24 mouse cellular contexts compared by ENCODE assay signal in the genomic region with DNA sequence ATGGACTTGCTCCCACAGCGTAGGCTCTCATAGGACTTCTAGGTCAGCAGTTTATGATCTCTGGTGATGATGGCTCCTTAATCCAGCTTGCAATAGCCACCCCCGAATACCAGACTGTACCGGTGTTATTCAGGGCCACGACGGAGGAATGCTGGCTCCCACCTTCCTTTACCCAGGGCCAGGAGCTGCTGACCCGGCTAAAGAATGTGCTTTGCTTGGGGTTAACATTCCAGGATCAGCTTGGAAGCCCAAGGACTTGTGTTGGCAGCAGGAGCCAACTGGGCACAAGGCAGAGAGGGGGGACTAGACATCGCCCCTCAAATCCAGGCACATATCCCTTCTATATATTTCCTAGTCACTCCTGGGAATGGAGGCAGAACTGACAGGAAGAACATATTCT. TPM values are rescaled to one million over a fixed set of nuclear protein-coding genes. Genes with fewer than 3 reads are reported as not detected.
DNase-seq lines count a peak whose midpoint lies in the region; ATAC-seq and TF ChIP-seq lines count a peak whose summit lies in the region.
"Had no signal": no experiment of that assay in that cellular context is flagged by ENCODE, and none has a peak within 500 bp of the region (broad histone marks: within the 10 kb centered on the region; RNA-seq: fewer than 3 reads in every experiment).

No protein-coding gene starts in this region.

- WGBS in heart, embryonic 13.5 days: 42% methylated on average over 7 of the region's 7 CpGs
- WGBS in heart, embryonic 11.5 days (ENCODE audit: insufficient replicate concordance): 41% methylated on average over 7 of the region's 7 CpGs
- WGBS in liver, postnatal 0 days (ENCODE audit: insufficient replicate concordance): 70% methylated on average over 7 of the region's 7 CpGs
- WGBS in liver, embryonic 12.5 days (ENCODE audit: insufficient replicate concordance): 66% methylated on average over 7 of the region's 7 CpGs
- 46% methylated on average over 7 of the region's 7 CpGs for WGBS in kidney, postnatal 0 days

- no peaks in the 10 kb centered on the region for H3K36me3 ChIP-seq in heart, embryonic 13.5 days
- H3K36me3 ChIP-seq in heart, embryonic 11.5 days (ENCODE audit: control insufficient read depth, insufficient read depth, low read length): no peaks in the 10 kb centered on the region
- no peaks in the 10 kb centered on the region for H3K36me3 ChIP-seq in liver, postnatal 0 days (replicated peaks; ENCODE audit: insufficient read depth, low read length)
- H3K36me3 ChIP-seq in liver, embryonic 12.5 days: no peaks in the 10 kb centered on the region
- no peaks in the 10 kb centered on the region for H3K36me3 ChIP-seq in kidney, postnatal 0 days (ENCODE audit: insufficient read depth, low read length)
- H3K36me3 ChIP-seq: forebrain, embryonic 10.5 days; intestine, embryonic 15.5 days; limb, embryonic 12.5 days; midbrain, embryonic 12.5 days had no signal

- no peak for ATAC-seq in heart, embryonic 13.5 days (ENCODE audit: extremely low read depth, insufficient number of reproducible peaks, low FRiP score, low TSS enrichment)
- no peak for ATAC-seq in heart, embryonic 11.5 days (replicated peaks; ENCODE audit: insufficient number of reproducible peaks, low FRiP score, low TSS enrichment)
- no peak for ATAC-seq in liver, postnatal 0 days
- no peak for ATAC-seq in liver, embryonic 12.5 days
- ATAC-seq in kidney, postnatal 0 days (replicated peaks; ENCODE audit: low FRiP score, low read depth): peak; percentile 43; the same call in 1 of the 2 replicates
- ATAC-seq: forebrain, postnatal 0 days; hindbrain, embryonic 16.5 days; intestine, embryonic 15.5 days had no signal

- no peaks in the 10 kb centered on the region for H3K9me3 ChIP-seq in heart, embryonic 13.5 days
- H3K9me3 ChIP-seq in heart, embryonic 11.5 days (replicated peaks; ENCODE audit: control insufficient read depth, low read length): no peaks in the 10 kb centered on the region
- no peaks in the 10 kb centered on the region for H3K9me3 ChIP-seq in liver, postnatal 0 days (ENCODE audit: low read length)
- no peaks in the 10 kb centered on the region for H3K9me3 ChIP-seq in liver, embryonic 12.5 days (replicated peaks)
- H3K9me3 ChIP-seq in kidney, postnatal 0 days (replicated peaks; ENCODE audit: low read length): no peaks in the 10 kb centered on the region
- H3K9me3 ChIP-seq: forebrain, embryonic 10.5 days; intestine, embryonic 15.5 days; limb, embryonic 12.5 days; midbrain, embryonic 12.5 days had no signal

- H3K4me3 ChIP-seq in heart, embryonic 13.5 days: no peak overlapping the region
- no peak overlapping the region for H3K4me3 ChIP-seq in heart, embryonic 11.5 days (ENCODE audit: low read depth, low read length)
- H3K4me3 ChIP-seq in liver, postnatal 0 days (ENCODE audit: low read depth, low read length): no peak overlapping the region
- no peak overlapping the region for H3K4me3 ChIP-seq in liver, embryonic 12.5 days
- no peak overlapping the region for H3K4me3 ChIP-seq in kidney, postnatal 0 days (replicated peaks; ENCODE audit: low read depth, low read length)
- H3K4me3 ChIP-seq: forebrain, embryonic 10.5 days; intestine, embryonic 15.5 days; layer of hippocampus, adult 2 months; limb, embryonic 12.5 days; midbrain, embryonic 12.5 days had no signal

- DNase-seq in liver, postnatal 0 days: no peak
- DNase-seq in kidney, postnatal 0 days (ENCODE audit: low spot score): peak; percentile 33
- no peak for DNase-seq in adrenal gland, postnatal 10 days
- DNase-seq in layer of hippocampus, adult 9-11 months: no peak
- DNase-seq: cerebellum, adult 11-12 months; cerebellum, postnatal 14 days; forebrain, postnatal 0 days; gastrocnemius, postnatal 25 days; lung, adult 2 months; lung, postnatal 14 days had no signal

- TF ChIP-seq EP300 in liver, postnatal 0 days (IDR thresholded peaks at IDR 0.05; ENCODE audit: low read depth): no peak

- peak overlapping the region; percentile 75; the same call in 1 of the 2 replicates for H3K27ac ChIP-seq in heart, embryonic 13.5 days (replicated peaks)
- H3K27ac ChIP-seq in heart, embryonic 11.5 days (ENCODE audit: low read depth, low read length): no peak overlapping the region; the same call in 1 of the 2 replicates
- 0 out of 2 replicates have a peak overlapping the region, but pooled peaks have one; percentile 7 for H3K27ac ChIP-seq in liver, postnatal 0 days (ENCODE audit: low read depth)
- no peak overlapping the region for H3K27ac ChIP-seq in liver, embryonic 12.5 days
- H3K27ac ChIP-seq in kidney, postnatal 0 days: peak overlapping the region; percentile 21; the same call in 1 of the 2 replicates
- H3K27ac ChIP-seq: forebrain, embryonic 10.5 days; intestine, embryonic 15.5 days; layer of hippocampus, adult 2 months; limb, embryonic 12.5 days; midbrain, embryonic 12.5 days; stomach, postnatal 0 days had no signal

- peak overlapping the region; percentile 32 for H3K4me2 ChIP-seq in heart, embryonic 13.5 days
- H3K4me2 ChIP-seq in heart, embryonic 11.5 days: no peak overlapping the region
- H3K4me2 ChIP-seq in liver, postnatal 0 days (ENCODE audit: low read depth, low read length): no peak overlapping the region
- no peak overlapping the region for H3K4me2 ChIP-seq in liver, embryonic 12.5 days
- H3K4me2 ChIP-seq in kidney, postnatal 0 days (ENCODE audit: low read length): no peak overlapping the region
- H3K4me2 ChIP-seq: intestine, embryonic 15.5 days; limb, embryonic 12.5 days; liver, embryonic 11.5 days; midbrain, embryonic 12.5 days had no signal

- peaks cover 54% of the 10 kb centered on the region for H3K27me3 ChIP-seq in heart, embryonic 13.5 days (replicated peaks)
- H3K27me3 ChIP-seq in heart, embryonic 11.5 days (ENCODE audit: control insufficient read depth, insufficient read depth, low read length): peaks cover 8% of the 10 kb centered on the region; the same call in 1 of the 2 replicates
- H3K27me3 ChIP-seq in liver, postnatal 0 days (ENCODE audit: insufficient read depth, low read length): peaks cover 3% of the 10 kb centered on the region; the same call in 1 of the 2 replicates
- peaks cover 58% of the 10 kb centered on the region for H3K27me3 ChIP-seq in liver, embryonic 12.5 days (replicated peaks)
- no peaks in the 10 kb centered on the region for H3K27me3 ChIP-seq in kidney, postnatal 0 days (ENCODE audit: insufficient read depth, low read length)

- H3K4me1 ChIP-seq in heart, embryonic 13.5 days: peaks cover 33% of the 10 kb centered on the region
- peaks cover 22% of the 10 kb centered on the region for H3K4me1 ChIP-seq in heart, embryonic 11.5 days (ENCODE audit: control insufficient read depth, insufficient read depth, low read length)
- H3K4me1 ChIP-seq in liver, postnatal 0 days (ENCODE audit: insufficient read depth): peaks cover 15% of the 10 kb centered on the region
- H3K4me1 ChIP-seq in liver, embryonic 12.5 days: peaks cover 7% of the 10 kb centered on the region
- H3K4me1 ChIP-seq in kidney, postnatal 0 days (replicated peaks; ENCODE audit: insufficient read depth, low read length): peaks cover 15% of the 10 kb centered on the region

- no peak for TF ChIP-seq CTCF in liver, postnatal 0 days (IDR thresholded peaks at IDR 0.05; ENCODE audit: low read depth)
- no peak for TF ChIP-seq CTCF in kidney, postnatal 0 days (IDR thresholded peaks at IDR 0.05; ENCODE audit: low read depth)

- H3K9ac ChIP-seq in heart, embryonic 13.5 days: no peak overlapping the region
- no peak overlapping the region for H3K9ac ChIP-seq in heart, embryonic 11.5 days (ENCODE audit: low read depth, low read length)
- H3K9ac ChIP-seq in liver, postnatal 0 days (replicated peaks): no peak overlapping the region
- H3K9ac ChIP-seq in liver, embryonic 12.5 days: no peak overlapping the region
- H3K9ac ChIP-seq in kidney, postnatal 0 days (ENCODE audit: low read depth, low read length): no peak overlapping the region
- H3K9ac ChIP-seq: forebrain, postnatal 0 days; intestine, embryonic 15.5 days; limb, embryonic 12.5 days; midbrain, embryonic 12.5 days had no signal

RNA-seq across cellular contexts. Expression of a gene that starts 5.2 kb away (rescaled TPM):
- 2.0 and 2.2 TPM in 2 replicates for polyA plus RNA-seq in heart, embryonic 13.5 days (2015; fragmentation: Nextera tagmentation; extraction: Ambion mirVana)
- polyA plus RNA-seq in heart, embryonic 11.5 days (2014; fragmentation: Nextera tagmentation; extraction: Ambion mirVana): 2.6 and 3.6 TPM in 2 replicates
- polyA plus RNA-seq in liver, postnatal 0 days (2015; fragmentation: Nextera tagmentation; extraction: Ambion mirVana): 6.0 and 6.8 TPM in 2 replicates
- polyA plus RNA-seq in liver, embryonic 12.5 days (2016; fragmentation: Nextera tagmentation; extraction: Ambion mirVana): 1.3 and 1.7 TPM in 2 replicates
- 8.7 and 9.6 TPM in 2 replicates for polyA plus RNA-seq in kidney, postnatal 0 days (2015; fragmentation: Nextera tagmentation; extraction: Ambion mirVana)
- total RNA-seq in adrenal gland, postnatal 10 days (2021): 1 to 10 TPM; 3.4 to 3.9 TPM

RNA-seq across cellular contexts. Expression of a gene that starts 12.3 kb away (rescaled TPM):
- 0.34 and 0.63 TPM in 2 replicates for polyA plus RNA-seq in heart, embryonic 13.5 days (2015; fragmentation: Nextera tagmentation; extraction: Ambion mirVana)
- polyA plus RNA-seq in heart, embryonic 11.5 days (2014; fragmentation: Nextera tagmentation; extraction: Ambion mirVana): 0.45 and 0.56 TPM in 2 replicates
- 0.32 and 0.40 TPM in 2 replicates for polyA plus RNA-seq in liver, postnatal 0 days (2015; fragmentation: Nextera tagmentation; extraction: Ambion mirVana)
- polyA plus RNA-seq in liver, embryonic 12.5 days (2016; fragmentation: Nextera tagmentation; extraction: Ambion mirVana): 0.06 and 0.07 TPM in 2 replicates
- polyA plus RNA-seq in kidney, postnatal 0 days (2015; fragmentation: Nextera tagmentation; extraction: Ambion mirVana): 4.1 and 5.0 TPM in 2 replicates
- 10 to 100 TPM; 56.5 to 69.6 TPM for total RNA-seq in adrenal gland, postnatal 10 days (2021)
- total RNA-seq: megakaryocyte progenitor cell, adult 5-6 weeks; monocyte, adult 5-6 weeks; neutrophil, adult 5-6 weeks had no signal

Comparison
In these comparisons a context has a peak if more than half of its experiments do, and no peak if none do; other contexts are left out.
1. H3K27ac ChIP-seq: peak in heart, embryonic 13.5 days (single experiment), liver, postnatal 0 days (single experiment) and kidney, postnatal 0 days (single experiment); none in heart, embryonic 11.5 days (single experiment) and liver, embryonic 12.5 days (single experiment).